Mouse (Mus musculus): ENCODE results near the gene Ccdc83. TPM values are rescaled to one million over a fixed set of nuclear protein-coding genes. Genes with fewer than 3 reads are reported as not detected.

The Ccdc83 gene
- total and polyA plus RNA-seq, 3 experiments, result 0.10 TPM; not detected in 2

- WGBS, result 80% methylated on average over 3 of the region's 3 CpGs
- no peak overlapping the region for H3K4me3 ChIP-seq
- no peak overlapping the region for H3K9ac ChIP-seq (ENCODE audit: low read depth, low read length)
- no peaks in the 10 kb centered on the region for H3K27me3 ChIP-seq (ENCODE audit: control insufficient read depth, insufficient read depth, low read length)
- H3K4me1 ChIP-seq (ENCODE audit: control insufficient read depth, insufficient read depth, low read length), result no peaks in the 10 kb centered on the region; the same call in 1 of the 2 replicates
- H3K36me3 ChIP-seq (ENCODE audit: control insufficient read depth, insufficient read depth, low read length), result no peaks in the 10 kb centered on the region
- no peaks in the 10 kb centered on the region for H3K79me2 ChIP-seq (replicated peaks; ENCODE audit: control insufficient read depth, insufficient read depth, low read length)
- no peak for DNase-seq
- intact Hi-C loops (cut with DNase I), result no loop called here
- TF ChIP-seq CTCF (IDR thresholded peaks at IDR 0.05) (no peak), POLR2A (IDR thresholded peaks at IDR 0.05; ENCODE audit: insufficient read depth, low read depth, low read length) (no peak), EP300 (IDR thresholded peaks at IDR 0.05; ENCODE audit: insufficient read depth, low read depth, low read length) (no peak)
- no peak overlapping the region for H3K27ac ChIP-seq
Measured at GRCm38 (mm10) chr7:90277246-90277645, 11.7 kb upstream of the Ccdc83 start.

GRCm38 (mm10) chr7:90274561-90275100 lies 9.1 kb upstream of the Ccdc83 start:
- intact Hi-C loops (cut with DNase I), result no loop called here
- H3K4me3 ChIP-seq, result no peak overlapping the region

GRCm38 (mm10) chr7:90270141-90270540 lies 4.6 kb upstream of the Ccdc83 start:
- no peak for DNase-seq
- 46% methylated on average over 3 of the region's 3 CpGs for WGBS
- intact Hi-C loops (cut with DNase I), result no loop called here
- H3K27ac ChIP-seq, result no peak overlapping the region
- 0 out of 2 replicates have a peak, but pooled peaks cover 2% of the 10 kb centered on the region for H3K4me1 ChIP-seq (ENCODE audit: control insufficient read depth, insufficient read depth, low read length)
- H3K79me2 ChIP-seq (replicated peaks; ENCODE audit: control insufficient read depth, insufficient read depth, low read length), result no peaks in the 10 kb centered on the region
- no peaks in the 10 kb centered on the region for H3K27me3 ChIP-seq (ENCODE audit: control insufficient read depth, insufficient read depth, low read length)
- no peaks in the 10 kb centered on the region for H3K36me3 ChIP-seq (ENCODE audit: control insufficient read depth, insufficient read depth, low read length)
- H3K4me3 ChIP-seq, result no peak overlapping the region
- no peak overlapping the region for H3K9ac ChIP-seq (ENCODE audit: low read depth, low read length)
- no peak for TF ChIP-seq CTCF (IDR thresholded peaks at IDR 0.05)
- no peak for TF ChIP-seq EP300 (IDR thresholded peaks at IDR 0.05; ENCODE audit: insufficient read depth, low read depth, low read length)
- TF ChIP-seq POLR2A (IDR thresholded peaks at IDR 0.05; ENCODE audit: insufficient read depth, low read depth, low read length), result no peak

More at GRCm38 (mm10) chr7:90274561-90275100, 9.1 kb upstream of the Ccdc83 start:
- WGBS, result 56% methylated on average over 11 of the region's 11 CpGs
- Histone ChIP-seq H3K4me1 (ENCODE audit: control insufficient read depth, insufficient read depth, low read length) (no peaks in the 10 kb centered on the region; the same call in 1 of the 2 replicates), H3K27ac (no peak overlapping the region), H3K9ac (ENCODE audit: low read depth, low read length) (no peak overlapping the region), H3K27me3 (ENCODE audit: control insufficient read depth, insufficient read depth, low read length) (no peaks in the 10 kb centered on the region), H3K79me2 (replicated peaks; ENCODE audit: control insufficient read depth, insufficient read depth, low read length) (no peaks in the 10 kb centered on the region), H3K36me3 (ENCODE audit: control insufficient read depth, insufficient read depth, low read length) (no peaks in the 10 kb centered on the region)
- no peak for DNase-seq
- no peak for TF ChIP-seq CTCF (IDR thresholded peaks at IDR 0.05)
- TF ChIP-seq EP300 (IDR thresholded peaks at IDR 0.05; ENCODE audit: insufficient read depth, low read depth, low read length), result no peak
- no peak for TF ChIP-seq POLR2A (IDR thresholded peaks at IDR 0.05; ENCODE audit: insufficient read depth, low read depth, low read length)

DNA sequence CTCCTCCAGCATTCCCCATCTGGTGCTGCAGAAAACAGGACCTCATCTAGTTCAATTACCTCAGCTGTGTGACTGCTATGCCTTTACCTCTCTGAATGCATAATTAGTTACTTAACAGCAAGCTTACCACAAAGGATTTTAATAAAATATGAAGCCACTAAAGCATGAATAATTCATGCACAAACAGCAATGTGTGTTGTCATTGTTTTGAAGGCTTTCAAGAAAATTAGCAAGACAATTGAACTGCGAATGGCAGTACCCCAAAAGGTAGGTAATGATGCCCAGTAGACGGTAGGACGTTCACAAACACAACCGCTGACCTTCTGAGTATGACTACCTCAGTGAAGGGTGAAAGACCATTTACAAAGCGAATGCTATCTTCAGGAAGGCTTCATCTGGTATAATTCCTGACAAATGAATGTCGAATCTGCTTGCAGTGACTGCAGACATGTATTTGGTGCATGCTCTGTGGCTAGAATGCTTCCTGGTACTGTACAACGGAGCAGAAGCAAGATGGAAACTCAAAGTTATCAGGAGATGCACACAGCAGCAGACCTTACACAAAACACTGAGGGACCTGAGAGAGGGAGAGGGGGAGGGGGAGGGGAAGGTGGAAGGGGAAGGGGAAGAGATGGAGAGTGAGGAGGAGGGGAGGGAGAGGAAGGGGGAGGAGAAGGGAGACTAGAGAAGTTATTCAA lies 3.5 kb downstream of the Ccdc83 start:
- Histone ChIP-seq H3K27ac (no peak overlapping the region), H3K4me1 (ENCODE audit: control insufficient read depth, insufficient read depth, low read length) (peaks cover 3% of the 10 kb centered on the region; the same call in 1 of the 2 replicates), H3K27me3 (ENCODE audit: control insufficient read depth, insufficient read depth, low read length) (no peaks in the 10 kb centered on the region), H3K9ac (ENCODE audit: low read depth, low read length) (no peak overlapping the region), H3K79me2 (replicated peaks; ENCODE audit: control insufficient read depth, insufficient read depth, low read length) (no peaks in the 10 kb centered on the region), H3K4me3 (no peak overlapping the region), H3K36me3 (ENCODE audit: control insufficient read depth, insufficient read depth, low read length) (no peaks in the 10 kb centered on the region)
- no peak for DNase-seq
- WGBS, result 38% methylated on average over 7 of the region's 7 CpGs
- intact Hi-C loops (cut with DNase I), result loop anchor here (10.0 kb wide), 1 partner anchor 757 kb away; no protein-coding TSS in a partner anchor
- TF ChIP-seq CTCF (IDR thresholded peaks at IDR 0.05) (no peak), POLR2A (IDR thresholded peaks at IDR 0.05; ENCODE audit: insufficient read depth, low read depth, low read length) (no peak), EP300 (IDR thresholded peaks at IDR 0.05; ENCODE audit: insufficient read depth, low read depth, low read length) (no peak)

GRCm38 (mm10) chr7:90259899-90260298 lies 5.7 kb downstream of the Ccdc83 start:
- no peaks in the 10 kb centered on the region for H3K79me2 ChIP-seq (replicated peaks; ENCODE audit: control insufficient read depth, insufficient read depth, low read length)
- H3K27me3 ChIP-seq (ENCODE audit: control insufficient read depth, insufficient read depth, low read length), result no peaks in the 10 kb centered on the region
- no peaks in the 10 kb centered on the region for H3K36me3 ChIP-seq (ENCODE audit: control insufficient read depth, insufficient read depth, low read length)
- no peaks in the 10 kb centered on the region; the same call in 1 of the 2 replicates for H3K4me1 ChIP-seq (ENCODE audit: control insufficient read depth, insufficient read depth, low read length)
- no peak for DNase-seq
- intact Hi-C loops (cut with DNase I), result loop anchor here (10.0 kb wide), 1 partner anchor 755 kb away; no protein-coding TSS in a partner anchor
- no peak overlapping the region for H3K9ac ChIP-seq (ENCODE audit: low read depth, low read length)
- no peak overlapping the region for H3K27ac ChIP-seq
- no peak overlapping the region for H3K4me3 ChIP-seq
- TF ChIP-seq EP300 (IDR thresholded peaks at IDR 0.05; ENCODE audit: insufficient read depth, low read depth, low read length), result no peak
- no peak for TF ChIP-seq POLR2A (IDR thresholded peaks at IDR 0.05; ENCODE audit: insufficient read depth, low read depth, low read length)
- TF ChIP-seq CTCF (IDR thresholded peaks at IDR 0.05), result no peak
- 85% methylated on average over 2 of the region's 2 CpGs for WGBS

DNA sequence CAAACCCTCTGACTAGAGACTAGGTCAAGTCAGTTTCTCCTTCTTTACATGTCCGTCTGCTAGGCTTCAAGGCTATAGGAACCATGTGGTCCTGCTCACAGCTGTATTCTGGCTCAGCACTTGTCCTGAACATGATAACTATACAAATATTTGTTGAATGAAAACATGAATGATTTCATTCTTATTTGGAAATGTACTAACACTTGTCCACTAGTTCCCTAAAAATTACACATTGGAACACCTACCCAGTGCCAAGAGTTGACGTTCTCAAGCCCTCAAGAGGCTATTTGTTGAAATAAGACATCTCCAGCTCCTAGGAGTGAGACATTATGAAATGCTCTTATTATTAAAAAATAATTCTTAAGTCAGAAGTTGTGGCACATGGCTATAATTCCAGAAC lies 6.9 kb downstream of the Ccdc83 start:
- H3K27ac ChIP-seq, result peak overlapping the region; percentile 28
- H3K36me3 ChIP-seq (ENCODE audit: control insufficient read depth, insufficient read depth, low read length), result no peaks in the 10 kb centered on the region
- intact Hi-C loops (cut with DNase I), result no loop called here
- H3K79me2 ChIP-seq (replicated peaks; ENCODE audit: control insufficient read depth, insufficient read depth, low read length), result no peaks in the 10 kb centered on the region
- no peaks in the 10 kb centered on the region for H3K27me3 ChIP-seq (ENCODE audit: control insufficient read depth, insufficient read depth, low read length)
- no peak overlapping the region for H3K4me3 ChIP-seq
- DNase-seq, result peak in 1 of 2 experiments; percentile 10
- no peak for TF ChIP-seq POLR2A (IDR thresholded peaks at IDR 0.05; ENCODE audit: insufficient read depth, low read depth, low read length)
- TF ChIP-seq CTCF (IDR thresholded peaks at IDR 0.05), result no peak
- TF ChIP-seq EP300 (IDR thresholded peaks at IDR 0.05; ENCODE audit: insufficient read depth, low read depth, low read length), result no peak
- WGBS, result 80% methylated on average over 2 of the region's 2 CpGs
- no peaks in the 10 kb centered on the region; the same call in 1 of the 2 replicates for H3K4me1 ChIP-seq (ENCODE audit: control insufficient read depth, insufficient read depth, low read length)
- no peak overlapping the region for H3K9ac ChIP-seq (ENCODE audit: low read depth, low read length)
